Mouse (Mus musculus): Measurements from ENCODE around the gene Prkce. TPM values are rescaled to one million over a fixed set of nuclear protein-coding genes. Genes with fewer than 3 reads are reported as not detected.
A peak's percentile ranks its signal among the peaks of the same experiment; 100 is the strongest.

The Prkce gene
- polyA plus RNA-seq, 1 experiment = 21.8 TPM

DNA sequence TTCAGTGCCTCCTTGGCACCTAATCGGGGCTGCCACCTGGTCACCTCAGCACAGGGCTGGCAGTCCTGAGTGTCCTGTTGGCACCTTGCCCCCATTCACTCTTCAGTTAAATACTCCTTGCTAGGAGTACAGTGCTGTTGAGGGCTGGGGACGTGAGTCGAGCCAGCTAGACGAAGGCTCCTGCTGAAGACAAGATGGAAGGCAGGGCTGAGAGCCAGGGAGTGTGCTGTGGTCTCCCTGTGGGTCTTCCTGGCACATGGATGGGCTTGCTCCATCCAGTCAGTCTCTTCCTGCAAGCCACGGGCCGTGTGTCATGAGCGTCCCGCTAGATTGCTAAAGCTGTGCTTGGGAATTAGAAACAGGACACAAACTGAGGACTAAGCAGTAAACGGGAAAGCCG lies 367.5 kb downstream of the Prkce start:
- peak; percentile 30 for DNase-seq (ENCODE audit: low read depth)
- TF ChIP-seq CTCF (IDR thresholded peaks at IDR 0.05; ENCODE audit: borderline replicate concordance, extremely low read depth, insufficient read depth, insufficient read length) (no peak), POLR2A (IDR thresholded peaks at IDR 0.05; ENCODE audit: borderline replicate concordance, extremely low read depth, insufficient read depth, insufficient read length, poor library complexity, severe bottlenecking) (no peak)

DNA sequence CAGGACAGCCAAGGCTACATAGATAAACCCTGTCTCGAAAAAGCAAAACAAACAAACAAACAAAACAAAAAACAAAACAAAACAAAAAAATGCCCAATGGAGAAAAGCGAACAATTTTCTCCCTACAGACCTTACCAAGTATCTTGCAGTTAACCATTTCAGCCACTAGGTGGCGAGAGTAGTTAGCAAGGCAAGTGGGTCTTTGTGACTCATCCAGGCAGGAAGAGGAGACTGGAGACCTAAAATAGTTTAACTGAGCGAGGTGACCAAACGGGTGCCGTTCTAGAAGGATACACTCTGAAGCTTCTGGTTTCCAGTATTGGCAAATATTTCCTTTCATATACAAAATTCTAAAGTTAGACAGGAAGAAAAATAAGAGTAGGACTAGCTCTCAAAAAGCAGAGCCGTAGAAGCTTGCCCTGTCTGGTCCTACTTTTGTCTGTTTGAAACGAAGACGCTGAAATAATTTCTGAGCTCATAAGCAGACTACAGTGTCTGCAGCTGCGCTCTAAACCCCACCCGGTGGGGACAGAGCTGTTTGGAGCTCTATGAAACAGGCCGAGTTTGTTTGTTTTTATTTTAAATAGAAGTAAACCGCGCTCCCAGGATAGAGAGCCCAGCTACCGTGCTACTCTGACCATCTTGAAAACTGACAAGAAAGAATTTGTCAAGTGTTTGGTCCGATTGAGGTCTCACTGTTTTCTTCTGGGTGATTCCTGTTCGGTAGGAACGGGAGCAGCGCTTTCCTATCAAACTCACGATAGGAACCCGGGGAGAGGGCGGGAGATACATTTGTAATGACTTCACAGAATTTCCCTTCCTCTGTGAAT lies 368.5 kb downstream of the Prkce start:
- DNase-seq (ENCODE audit: low read depth) = peak; percentile 91
- TF ChIP-seq POLR2A (IDR thresholded peaks at IDR 0.05; ENCODE audit: borderline replicate concordance, extremely low read depth, insufficient read depth, insufficient read length, poor library complexity, severe bottlenecking) = no peak
- TF ChIP-seq CTCF (IDR thresholded peaks at IDR 0.05; ENCODE audit: borderline replicate concordance, extremely low read depth, insufficient read depth, insufficient read length) = peak; percentile 82; the same call in 1 of the 2 replicates

DNA sequence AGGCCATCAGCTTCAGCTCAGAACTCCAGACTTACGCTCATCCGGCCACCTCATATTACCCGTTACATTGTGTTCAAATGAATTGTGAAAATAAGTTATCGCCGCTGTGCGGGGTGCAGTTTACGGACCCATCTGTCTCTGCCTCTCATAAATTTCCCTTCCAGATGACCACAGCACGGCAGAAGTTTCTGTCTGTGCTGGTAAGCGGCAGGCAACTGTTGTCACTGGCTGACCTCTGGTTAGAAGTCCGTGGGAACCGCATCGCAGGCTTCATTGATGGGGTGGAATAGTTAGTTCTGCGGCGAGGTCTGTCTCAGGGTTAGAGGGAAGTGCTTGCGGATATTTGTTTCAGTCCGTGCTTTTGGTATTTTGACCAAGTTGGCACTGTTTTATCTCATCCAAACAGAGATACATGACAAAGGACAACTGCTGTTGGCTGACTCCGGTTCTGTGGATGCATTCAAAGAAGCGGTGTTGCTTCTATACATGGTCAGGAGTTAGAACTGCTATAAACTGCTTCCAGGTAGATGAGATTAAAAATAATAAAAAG lies 372.4 kb downstream of the Prkce start:
- DNase-seq (ENCODE audit: low read depth) = no peak

DNA sequence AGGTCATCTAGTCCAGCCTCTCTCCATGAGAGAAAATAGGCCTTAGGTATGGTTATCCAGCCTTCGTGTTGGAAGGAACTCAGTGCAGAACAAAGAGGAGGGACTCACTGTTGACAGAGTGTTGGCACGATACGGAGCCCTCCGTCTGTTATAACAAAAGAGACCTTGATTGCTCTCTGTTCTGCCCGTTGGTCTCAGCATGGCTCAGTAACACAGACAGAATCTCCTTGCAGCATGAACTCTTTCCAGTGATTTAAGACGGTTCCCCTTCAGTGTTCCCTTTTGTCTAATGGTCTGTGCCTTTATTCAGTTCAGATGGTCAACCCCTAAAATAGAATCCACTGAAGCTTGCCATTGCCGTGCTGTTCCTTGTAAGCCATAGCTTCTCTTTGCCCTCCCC lies 378.9 kb downstream of the Prkce start:
- no peak for TF ChIP-seq CTCF (IDR thresholded peaks at IDR 0.05; ENCODE audit: borderline replicate concordance, extremely low read depth, insufficient read depth, insufficient read length)
- no peak for TF ChIP-seq POLR2A (IDR thresholded peaks at IDR 0.05; ENCODE audit: borderline replicate concordance, extremely low read depth, insufficient read depth, insufficient read length, poor library complexity, severe bottlenecking)
- peak; percentile 61 for DNase-seq (ENCODE audit: low read depth)

More for the DNA sequence above, 372.4 kb downstream of the Prkce start:
- TF ChIP-seq CTCF (IDR thresholded peaks at IDR 0.05; ENCODE audit: borderline replicate concordance, extremely low read depth, insufficient read depth, insufficient read length) (no peak), POLR2A (IDR thresholded peaks at IDR 0.05; ENCODE audit: borderline replicate concordance, extremely low read depth, insufficient read depth, insufficient read length, poor library complexity, severe bottlenecking) (no peak)

DNA sequence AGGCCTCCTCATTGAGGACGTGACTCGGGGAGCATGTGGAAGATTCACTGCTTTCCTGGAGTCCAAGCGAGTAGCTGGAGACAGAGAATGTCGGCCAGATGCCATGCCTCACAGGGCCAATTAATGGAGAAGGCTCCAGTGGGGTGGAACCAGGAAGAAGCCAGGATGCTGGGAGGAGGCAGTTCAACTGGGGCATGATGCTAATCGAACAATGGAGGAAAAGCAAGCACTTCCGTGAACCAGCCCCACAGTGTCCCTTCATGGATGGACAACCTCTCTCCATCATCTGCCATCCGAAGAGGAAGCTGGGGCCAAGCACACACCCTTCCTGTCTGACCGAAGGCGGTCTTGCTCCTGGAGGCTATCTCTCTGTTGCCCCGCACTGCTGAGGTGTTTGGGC lies 381.5 kb downstream of the Prkce start:
- DNase-seq (ENCODE audit: low read depth) = no peak
- TF ChIP-seq POLR2A (IDR thresholded peaks at IDR 0.05; ENCODE audit: borderline replicate concordance, extremely low read depth, insufficient read depth, insufficient read length, poor library complexity, severe bottlenecking) (no peak), CTCF (IDR thresholded peaks at IDR 0.05; ENCODE audit: borderline replicate concordance, extremely low read depth, insufficient read depth, insufficient read length) (no peak)

DNA sequence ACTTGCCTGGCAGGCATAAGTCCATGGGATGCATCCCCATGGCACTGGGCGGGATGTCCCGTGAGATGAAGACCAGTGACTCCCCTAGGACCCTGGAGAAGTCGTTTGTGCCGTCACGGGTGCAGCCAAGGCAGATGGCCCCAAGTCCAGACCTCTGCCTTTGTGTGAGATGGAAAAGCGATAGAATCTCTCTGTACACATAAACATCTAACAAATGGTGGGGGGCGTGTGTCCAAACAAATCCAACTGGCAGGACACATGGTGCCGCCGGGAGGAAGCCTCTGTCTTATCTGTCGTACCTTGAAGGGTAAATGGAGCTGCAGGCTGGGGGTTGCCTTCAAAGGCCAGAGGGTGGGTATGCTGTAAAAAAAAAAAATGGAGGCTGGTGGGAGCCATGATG lies 384.0 kb downstream of the Prkce start:
- DNase-seq (ENCODE audit: low read depth) = no peak
- no peak for TF ChIP-seq CTCF (IDR thresholded peaks at IDR 0.05; ENCODE audit: borderline replicate concordance, extremely low read depth, insufficient read depth, insufficient read length)
- no peak for TF ChIP-seq POLR2A (IDR thresholded peaks at IDR 0.05; ENCODE audit: borderline replicate concordance, extremely low read depth, insufficient read depth, insufficient read length, poor library complexity, severe bottlenecking)

DNA sequence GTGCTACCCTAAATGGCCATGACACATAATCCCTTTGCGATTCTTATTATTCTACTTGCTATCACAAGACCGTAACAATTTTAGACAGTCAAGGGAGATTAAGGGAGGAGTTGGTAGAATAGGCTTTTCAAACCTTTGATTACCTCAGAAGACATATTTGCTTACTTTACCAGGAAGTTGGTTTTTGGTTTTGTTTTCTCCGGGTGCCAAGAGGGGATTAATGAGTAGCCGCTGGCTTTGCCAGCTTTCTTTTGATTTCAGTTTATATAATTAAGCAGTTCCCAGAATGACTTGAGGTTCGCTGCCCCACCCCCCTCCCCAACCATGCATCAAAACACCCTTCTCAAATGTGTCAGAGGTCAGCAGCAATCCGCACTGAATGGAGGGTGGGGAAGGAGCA lies 384.4 kb downstream of the Prkce start:
- no peak for DNase-seq (ENCODE audit: low read depth)

DNA sequence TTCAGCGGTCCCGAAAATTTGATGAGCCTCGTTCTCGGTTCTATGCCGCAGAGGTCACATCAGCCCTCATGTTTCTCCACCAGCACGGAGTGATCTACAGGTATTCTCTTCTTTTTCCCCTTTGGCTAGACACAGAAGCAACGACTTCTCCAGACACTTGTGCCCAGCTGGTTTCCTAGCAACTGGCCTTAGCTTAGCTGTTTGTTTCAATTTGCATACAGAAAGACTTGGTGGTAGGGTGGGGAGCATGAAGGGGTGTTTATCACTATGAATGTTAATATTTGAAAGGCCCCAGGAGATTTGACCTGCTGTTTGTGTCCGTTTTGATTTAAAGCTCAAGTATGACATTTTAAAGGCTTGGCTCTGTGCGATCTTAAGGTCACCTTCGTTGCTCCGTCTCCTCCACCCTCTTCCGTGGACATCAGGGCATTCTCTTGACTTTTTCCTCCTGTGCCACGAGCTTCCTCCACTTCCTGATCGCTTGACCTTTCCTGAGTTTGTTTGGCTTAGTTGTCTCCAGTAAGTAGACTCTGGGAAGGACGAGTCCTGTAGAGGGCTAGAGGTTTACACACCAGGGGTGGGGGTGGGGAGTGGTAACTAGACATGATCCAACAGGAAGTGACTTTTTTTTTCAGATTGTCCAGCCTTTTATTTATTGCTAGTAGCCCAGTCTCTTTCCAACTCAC lies 391.8 kb downstream of the Prkce start:
- no peak for DNase-seq (ENCODE audit: low read depth)
- TF ChIP-seq CTCF (IDR thresholded peaks at IDR 0.05; ENCODE audit: borderline replicate concordance, extremely low read depth, insufficient read depth, insufficient read length) (no peak), POLR2A (IDR thresholded peaks at IDR 0.05; ENCODE audit: borderline replicate concordance, extremely low read depth, insufficient read depth, insufficient read length, poor library complexity, severe bottlenecking) (no peak)

More for the DNA sequence above, 384.4 kb downstream of the Prkce start:
- TF ChIP-seq CTCF (IDR thresholded peaks at IDR 0.05; ENCODE audit: borderline replicate concordance, extremely low read depth, insufficient read depth, insufficient read length) = no peak
- no peak for TF ChIP-seq POLR2A (IDR thresholded peaks at IDR 0.05; ENCODE audit: borderline replicate concordance, extremely low read depth, insufficient read depth, insufficient read length, poor library complexity, severe bottlenecking)

DNA sequence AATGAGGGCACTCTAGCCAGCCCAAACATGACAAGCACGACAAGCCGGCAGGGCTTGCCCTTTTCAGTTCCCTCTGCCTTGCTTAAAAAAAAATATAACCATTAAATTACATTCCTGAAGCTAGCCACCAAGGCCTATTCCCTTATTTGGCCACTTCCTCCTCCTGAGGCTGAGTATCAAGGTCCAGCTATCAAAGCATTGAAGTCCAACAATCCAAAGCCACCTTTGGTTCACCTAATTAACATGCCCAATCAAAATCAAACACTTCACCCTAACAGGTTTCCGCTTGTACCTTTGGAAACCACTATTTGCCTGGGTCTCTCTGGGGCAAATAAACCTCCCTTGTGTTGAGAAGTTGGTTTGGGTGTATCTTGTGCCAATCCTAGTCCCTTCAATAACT lies 392.9 kb downstream of the Prkce start:
- no peak for TF ChIP-seq CTCF (IDR thresholded peaks at IDR 0.05; ENCODE audit: borderline replicate concordance, extremely low read depth, insufficient read depth, insufficient read length)
- TF ChIP-seq POLR2A (IDR thresholded peaks at IDR 0.05; ENCODE audit: borderline replicate concordance, extremely low read depth, insufficient read depth, insufficient read length, poor library complexity, severe bottlenecking) = no peak
- DNase-seq (ENCODE audit: low read depth) = no peak

DNA sequence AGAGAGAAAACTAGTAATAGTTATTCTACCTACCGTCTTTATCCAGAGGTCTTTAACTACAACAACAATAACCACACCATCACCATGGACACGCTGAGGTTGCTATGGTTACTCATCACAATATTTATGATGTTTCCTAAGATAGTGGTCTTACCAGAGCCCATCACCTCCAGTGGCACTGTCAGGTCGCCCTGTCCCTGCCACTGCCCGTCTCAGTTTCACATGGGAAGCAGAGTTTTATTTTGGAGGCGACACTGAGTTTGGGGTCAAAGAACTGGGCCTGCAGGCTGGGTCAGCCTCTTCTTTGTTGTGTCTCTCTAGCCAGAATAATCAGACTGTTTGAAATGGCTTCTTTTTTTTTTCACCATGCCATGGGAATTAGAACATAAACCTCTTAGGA lies 402.9 kb downstream of the Prkce start:
- DNase-seq (ENCODE audit: low read depth) = no peak
- no peak for TF ChIP-seq CTCF (IDR thresholded peaks at IDR 0.05; ENCODE audit: borderline replicate concordance, extremely low read depth, insufficient read depth, insufficient read length)
- TF ChIP-seq POLR2A (IDR thresholded peaks at IDR 0.05; ENCODE audit: borderline replicate concordance, extremely low read depth, insufficient read depth, insufficient read length, poor library complexity, severe bottlenecking) = no peak

DNA sequence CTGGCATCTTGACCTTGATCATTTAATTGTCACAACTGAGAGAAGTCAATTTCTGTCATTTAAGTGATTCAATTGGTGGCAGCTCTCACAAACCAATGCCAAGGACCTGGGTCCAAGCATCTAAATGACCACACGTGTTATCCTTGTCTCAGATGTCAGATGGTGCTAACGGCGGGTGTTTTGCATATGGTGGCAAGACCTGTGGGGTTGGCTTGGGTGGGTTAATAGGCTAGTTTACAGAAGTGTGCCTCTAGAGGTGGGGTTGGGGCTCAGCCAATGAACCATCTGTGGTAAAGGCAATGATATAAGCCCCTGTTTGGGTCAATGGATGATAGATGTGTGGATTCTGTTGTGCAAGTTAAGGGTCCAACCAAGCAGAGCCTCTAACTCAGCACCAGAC lies 403.7 kb downstream of the Prkce start:
- no peak for DNase-seq (ENCODE audit: low read depth)
- TF ChIP-seq CTCF (IDR thresholded peaks at IDR 0.05; ENCODE audit: borderline replicate concordance, extremely low read depth, insufficient read depth, insufficient read length) (no peak), POLR2A (IDR thresholded peaks at IDR 0.05; ENCODE audit: borderline replicate concordance, extremely low read depth, insufficient read depth, insufficient read length, poor library complexity, severe bottlenecking) (no peak)

Data from brain, embryonic 14.5 days (tissue).